In the genomic region with DNA sequence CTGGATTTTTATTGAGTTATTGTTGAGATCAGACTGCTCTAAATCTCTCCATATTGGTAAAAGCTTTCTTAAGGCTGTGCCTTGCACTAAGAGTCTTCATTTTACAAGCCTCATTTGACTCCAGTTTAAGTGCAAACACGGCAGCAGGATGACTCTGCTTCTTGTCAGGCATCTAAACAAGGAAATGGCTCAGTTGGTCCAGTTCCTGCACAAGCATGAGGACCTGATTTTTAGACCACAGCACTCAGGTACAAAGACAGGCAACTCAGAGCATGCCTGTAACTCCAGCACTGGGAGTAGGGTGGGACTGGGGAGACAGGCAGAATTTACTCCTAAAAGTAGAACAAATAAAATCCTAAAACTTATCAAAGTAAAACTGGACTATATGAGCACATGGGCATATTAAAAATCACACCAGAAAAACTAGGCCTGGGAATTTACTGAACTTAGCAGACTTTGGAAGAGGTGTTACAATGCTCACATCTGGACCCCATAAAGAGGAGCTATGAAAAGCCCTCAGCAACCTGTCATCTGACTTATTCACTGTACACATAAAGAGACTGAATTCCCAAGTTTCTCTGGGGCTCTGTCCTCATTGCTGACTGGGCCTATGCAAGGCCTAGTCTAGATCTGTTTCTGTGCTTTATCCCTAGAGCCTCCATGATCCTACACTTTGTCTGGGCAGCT, we compare ENCODE assay signal across 16 mouse cellular contexts.
DNase-seq lines count a peak whose midpoint lies in the region; ATAC-seq and TF ChIP-seq lines count a peak whose summit lies in the region.
"Had no signal": no experiment of that assay in that cellular context is flagged by ENCODE, and none has a peak within 500 bp of the region (broad histone marks: within the 10 kb centered on the region; RNA-seq: fewer than 3 reads in every experiment).

No protein-coding gene starts in this region.

- WGBS in heart, adult 2 months: 11% methylated on average over 1 of the region's 1 CpGs
- WGBS in heart, embryonic 12.5 days: 23% methylated on average over 1 of the region's 1 CpGs
- 9% methylated on average over 1 of the region's 1 CpGs for WGBS in limb, embryonic 14.5 days

- H3K79me2 ChIP-seq in heart, adult 2 months (replicated peaks; ENCODE audit: control insufficient read depth, insufficient read depth, low read length): no peaks in the 10 kb centered on the region

- no peaks in the 10 kb centered on the region; the same call in 1 of the 2 replicates for H3K36me3 ChIP-seq in heart, adult 2 months (ENCODE audit: control insufficient read depth, insufficient read depth, low read length)
- H3K36me3 ChIP-seq in heart, embryonic 12.5 days: no peaks in the 10 kb centered on the region
- no peaks in the 10 kb centered on the region for H3K36me3 ChIP-seq in limb, embryonic 14.5 days (ENCODE audit: control insufficient read depth, insufficient read depth, low read length)
- H3K36me3 ChIP-seq: heart, embryonic 13.5 days had no signal

- no peak overlapping the region for H3K9ac ChIP-seq in heart, adult 2 months (ENCODE audit: low read depth, low read length)
- H3K9ac ChIP-seq in heart, embryonic 12.5 days: no peak overlapping the region
- no peak overlapping the region for H3K9ac ChIP-seq in limb, embryonic 14.5 days (ENCODE audit: low read depth, low read length, severe bottlenecking)
- H3K9ac ChIP-seq: heart, embryonic 13.5 days had no signal

- intact Hi-C loops in heart, adult 2 months (cut with DNase I): no loop called here

- no peak overlapping the region for H3K4me2 ChIP-seq in heart, embryonic 12.5 days
- H3K4me2 ChIP-seq in limb, embryonic 14.5 days (replicated peaks; ENCODE audit: low read depth, low read length, severe bottlenecking): no peak overlapping the region
- H3K4me2 ChIP-seq: heart, embryonic 13.5 days had no signal

- no peaks in the 10 kb centered on the region for H3K9me3 ChIP-seq in heart, embryonic 12.5 days (replicated peaks)
- H3K9me3 ChIP-seq in limb, embryonic 14.5 days (ENCODE audit: control insufficient read depth, low read length): no peaks in the 10 kb centered on the region
- H3K9me3 ChIP-seq: heart, embryonic 13.5 days had no signal

- no peak for DNase-seq in heart, adult 2 months
- DNase-seq in A20 (ENCODE audit: low read depth, low spot score): peak; percentile 18
- DNase-seq in limb, embryonic 14.5 days (ENCODE audit: low spot score): peak; percentile 34
- no peak for DNase-seq in cerebellum, postnatal 25 days
- no peak for DNase-seq in layer of hippocampus, postnatal 36 days
- DNase-seq: cerebellum, adult 2 months; gastrocnemius, postnatal 14 days; heart, postnatal 36 days; kidney, adult 11 months; kidney, postnatal 25 days had no signal

- H3K4me3 ChIP-seq in heart, adult 2 months: no peak overlapping the region
- H3K4me3 ChIP-seq in heart, embryonic 12.5 days: no peak overlapping the region
- H3K4me3 ChIP-seq in brown adipose tissue, adult 24 weeks (ENCODE audit: insufficient read depth, low read depth, low read length): no peak overlapping the region
- no peak overlapping the region for H3K4me3 ChIP-seq in limb, embryonic 14.5 days (replicated peaks; ENCODE audit: low read length)
- H3K4me3 ChIP-seq: heart, embryonic 13.5 days had no signal

- no peak for TF ChIP-seq EP300 in heart, adult 2 months (IDR thresholded peaks at IDR 0.05; ENCODE audit: insufficient read depth, low read depth, low read length)

- TF ChIP-seq POLR2A in heart, adult 2 months (IDR thresholded peaks at IDR 0.05; ENCODE audit: insufficient read depth, low read depth, low read length): no peak
- TF ChIP-seq POLR2A in limb, embryonic 14.5 days (IDR thresholded peaks at IDR 0.05; ENCODE audit: borderline replicate concordance, extremely low read depth, insufficient read depth, insufficient read length): no peak

- peak overlapping the region; percentile 29 for H3K27ac ChIP-seq in heart, adult 2 months
- no peak overlapping the region for H3K27ac ChIP-seq in heart, embryonic 12.5 days (ENCODE audit: poor library complexity, severe bottlenecking)
- H3K27ac ChIP-seq in brown adipose tissue, adult 24 weeks (replicated peaks; ENCODE audit: low read depth, low read length): peak overlapping the region; percentile 63
- peak overlapping the region; percentile 59 for H3K27ac ChIP-seq in limb, embryonic 14.5 days (replicated peaks; ENCODE audit: low read depth, low read length)
- H3K27ac ChIP-seq: heart, embryonic 13.5 days; hindbrain, postnatal 0 days had no signal

- no peak for TF ChIP-seq CTCF in heart, adult 2 months (IDR thresholded peaks at IDR 0.05)

- H3K4me1 ChIP-seq in heart, adult 2 months (ENCODE audit: control insufficient read depth, insufficient read depth, low read length): peaks cover 8% of the 10 kb centered on the region
- H3K4me1 ChIP-seq in heart, embryonic 12.5 days (replicated peaks): no peaks in the 10 kb centered on the region
- peaks cover 12% of the 10 kb centered on the region for H3K4me1 ChIP-seq in brown adipose tissue, adult 24 weeks (ENCODE audit: control insufficient read depth, insufficient read depth, insufficient read length, low read length)
- H3K4me1 ChIP-seq in limb, embryonic 14.5 days (ENCODE audit: control insufficient read depth, insufficient read depth, low read length): peaks cover 15% of the 10 kb centered on the region
- H3K4me1 ChIP-seq: heart, embryonic 13.5 days had no signal

- ATAC-seq in heart, embryonic 12.5 days (ENCODE audit: insufficient number of reproducible peaks, low FRiP score): no peak
- peak; percentile 77 for ATAC-seq in limb, embryonic 14.5 days (ENCODE audit: low FRiP score, low read depth)
- no peak for ATAC-seq in CD4-positive, CD25-positive, alpha-beta regulatory T cell, adult 4 months
- ATAC-seq: hindbrain, postnatal 0 days; midbrain, embryonic 16.5 days had no signal

- no peaks in the 10 kb centered on the region for H3K27me3 ChIP-seq in heart, adult 2 months (ENCODE audit: control insufficient read depth, insufficient read depth, low read length)
- H3K27me3 ChIP-seq in heart, embryonic 12.5 days (replicated peaks): no peaks in the 10 kb centered on the region
- H3K27me3 ChIP-seq in limb, embryonic 14.5 days (ENCODE audit: control insufficient read depth, insufficient read depth, low read length): no peaks in the 10 kb centered on the region
- H3K27me3 ChIP-seq: heart, embryonic 13.5 days had no signal

Comparison
In these comparisons a context has a peak if more than half of its experiments do, and no peak if none do; other contexts are left out.
1. DNase-seq: peak in A20 (single experiment) and limb, embryonic 14.5 days (single experiment); none in heart, adult 2 months (0 of 2), cerebellum, postnatal 25 days (0 of 2) and layer of hippocampus, postnatal 36 days (0 of 2).